8 mouse cellular contexts compared by ENCODE assay signal in the genomic region with DNA sequence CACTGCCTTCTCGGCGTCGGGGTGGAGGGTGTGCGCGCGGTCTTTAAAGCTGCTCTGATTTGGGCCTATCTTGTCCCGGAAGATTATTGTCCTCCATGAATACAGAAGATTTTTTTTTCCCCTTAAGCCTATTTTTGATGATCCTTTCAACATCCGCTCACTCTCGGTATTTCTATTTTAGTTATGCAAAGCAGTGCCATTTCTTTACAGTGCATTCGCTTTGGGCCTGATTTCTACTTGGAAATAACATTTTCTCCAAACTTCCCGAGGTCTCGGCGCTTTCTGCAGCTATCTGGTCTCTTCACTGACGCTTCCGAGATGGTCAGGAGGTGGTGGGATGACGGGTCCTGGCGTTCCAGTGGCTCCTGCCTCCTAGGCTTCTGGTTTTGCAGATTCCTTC. TPM values are rescaled to one million over a fixed set of nuclear protein-coding genes. Genes with fewer than 3 reads are reported as not detected.
A peak's percentile ranks its signal among the peaks of the same experiment; 100 is the strongest.
DNase-seq lines count a peak whose midpoint lies in the region; ATAC-seq lines count a peak whose summit lies in the region.

No protein-coding gene starts in this region.

- no peaks in the 10 kb centered on the region for H3K27me3 ChIP-seq in lung, embryonic 16.5 days (ENCODE audit: control insufficient read depth, insufficient read depth, low read depth, low read length)
- H3K27me3 ChIP-seq in embryonic facial prominence, embryonic 11.5 days (ENCODE audit: control insufficient read depth, insufficient read depth, low read length), result no peaks in the 10 kb centered on the region
- no peaks in the 10 kb centered on the region for H3K27me3 ChIP-seq in intestine, embryonic 16.5 days (replicated peaks; ENCODE audit: control insufficient read depth, insufficient read depth, low read length)
- no peaks in the 10 kb centered on the region for H3K27me3 ChIP-seq in neural tube, embryonic 14.5 days (ENCODE audit: control insufficient read depth, insufficient read depth, low read length)

- peaks cover 23% of the 10 kb centered on the region for H3K4me1 ChIP-seq in lung, embryonic 16.5 days (replicated peaks; ENCODE audit: control insufficient read depth, insufficient read depth, low read length)
- no peaks in the 10 kb centered on the region for H3K4me1 ChIP-seq in embryonic facial prominence, embryonic 11.5 days (ENCODE audit: control insufficient read depth, insufficient read depth, low read length)
- H3K4me1 ChIP-seq in intestine, embryonic 16.5 days (ENCODE audit: control insufficient read depth, insufficient read depth, low read length), result peaks cover 17% of the 10 kb centered on the region
- H3K4me1 ChIP-seq in neural tube, embryonic 14.5 days (ENCODE audit: control insufficient read depth, insufficient read depth, low read length), result peaks cover 17% of the 10 kb centered on the region

- WGBS in lung, embryonic 16.5 days, result under 1% methylated on average over 17 of the region's 17 CpGs
- WGBS in embryonic facial prominence, embryonic 11.5 days, result 1% methylated on average over 17 of the region's 17 CpGs
- under 1% methylated on average over 17 of the region's 17 CpGs for WGBS in intestine, embryonic 16.5 days
- 1% methylated on average over 17 of the region's 17 CpGs for WGBS in neural tube, embryonic 14.5 days

- H3K4me2 ChIP-seq in lung, embryonic 16.5 days (ENCODE audit: low read depth, low read length), result peak overlapping the region; percentile 88
- peak overlapping the region; percentile 88 for H3K4me2 ChIP-seq in embryonic facial prominence, embryonic 11.5 days (ENCODE audit: low read depth, low read length)
- peak overlapping the region; percentile 72 for H3K4me2 ChIP-seq in intestine, embryonic 16.5 days (ENCODE audit: low read depth, low read length)
- H3K4me2 ChIP-seq in neural tube, embryonic 14.5 days (ENCODE audit: low read depth, low read length), result peak overlapping the region; percentile 91

- peak overlapping the region; percentile 88 for H3K9ac ChIP-seq in lung, embryonic 16.5 days (ENCODE audit: low read length)
- peak overlapping the region; percentile 92 for H3K9ac ChIP-seq in embryonic facial prominence, embryonic 11.5 days (replicated peaks; ENCODE audit: low read length)
- peak overlapping the region; percentile 91 for H3K9ac ChIP-seq in intestine, embryonic 16.5 days (ENCODE audit: low read depth, low read length)
- H3K9ac ChIP-seq in neural tube, embryonic 14.5 days (replicated peaks; ENCODE audit: low read depth, low read length), result peak overlapping the region; percentile 76

- peaks cover 7% of the 10 kb centered on the region for H3K36me3 ChIP-seq in lung, embryonic 16.5 days (ENCODE audit: control insufficient read depth, insufficient read depth, low read length)
- peaks cover 3% of the 10 kb centered on the region for H3K36me3 ChIP-seq in embryonic facial prominence, embryonic 11.5 days (replicated peaks; ENCODE audit: control insufficient read depth, insufficient read depth, low read depth, low read length)
- H3K36me3 ChIP-seq in intestine, embryonic 16.5 days (ENCODE audit: control insufficient read depth, insufficient read depth, low read length), result peaks cover 4% of the 10 kb centered on the region; the same call in 1 of the 2 replicates
- no peaks in the 10 kb centered on the region for H3K36me3 ChIP-seq in neural tube, embryonic 14.5 days (ENCODE audit: control insufficient read depth, insufficient read depth, low read length)

- no peak for ATAC-seq in lung, embryonic 16.5 days (ENCODE audit: low read depth)
- ATAC-seq in embryonic facial prominence, embryonic 11.5 days (replicated peaks; ENCODE audit: insufficient number of reproducible peaks, low FRiP score, low TSS enrichment, low read depth), result no peak
- ATAC-seq in intestine, embryonic 16.5 days, result no peak
- no peak for ATAC-seq in neural tube, embryonic 14.5 days (ENCODE audit: low read depth)

- DNase-seq in lung, postnatal 36 days, result no peak
- DNase-seq in embryonic facial prominence, embryonic 11.5 days (ENCODE audit: low spot score), result peak; percentile 6
- no peak for DNase-seq in right cerebral cortex, postnatal 4 days
- no peak for DNase-seq in urinary bladder, postnatal 36 days (ENCODE audit: low spot score in 2 of 2)
- DNase-seq in gastrocnemius, postnatal 4 days (ENCODE audit: low spot score in 2 of 2), result no peak

- H3K9me3 ChIP-seq in lung, embryonic 16.5 days (ENCODE audit: control insufficient read depth, low read length), result peaks cover 2% of the 10 kb centered on the region; the same call in 1 of the 2 replicates
- H3K9me3 ChIP-seq in embryonic facial prominence, embryonic 11.5 days (replicated peaks; ENCODE audit: control insufficient read depth, low read length), result no peaks in the 10 kb centered on the region
- H3K9me3 ChIP-seq in intestine, embryonic 16.5 days (ENCODE audit: control insufficient read depth, low read length), result no peaks in the 10 kb centered on the region
- H3K9me3 ChIP-seq in neural tube, embryonic 14.5 days (ENCODE audit: control insufficient read depth, low read length), result no peaks in the 10 kb centered on the region

- peak overlapping the region; percentile 91 for H3K4me3 ChIP-seq in lung, embryonic 16.5 days (ENCODE audit: low read length)
- H3K4me3 ChIP-seq in embryonic facial prominence, embryonic 11.5 days (ENCODE audit: low read depth, low read length), result peak overlapping the region; percentile 87
- H3K4me3 ChIP-seq in intestine, embryonic 16.5 days (ENCODE audit: low read length), result peak overlapping the region; percentile 97
- H3K4me3 ChIP-seq in neural tube, embryonic 14.5 days (ENCODE audit: low read depth, low read length), result peak overlapping the region; percentile 80

- H3K27ac ChIP-seq in lung, embryonic 16.5 days (ENCODE audit: low read length), result peak overlapping the region; percentile 92
- H3K27ac ChIP-seq in embryonic facial prominence, embryonic 11.5 days (replicated peaks; ENCODE audit: low read depth, low read length), result peak overlapping the region; percentile 90
- H3K27ac ChIP-seq in intestine, embryonic 16.5 days (ENCODE audit: low read length), result peak overlapping the region; percentile 92
- H3K27ac ChIP-seq in neural tube, embryonic 14.5 days (ENCODE audit: low read depth, low read length), result peak overlapping the region; percentile 83

RNA-seq across cellular contexts. Expression of a gene that starts 0.7 kb away (rescaled TPM):
- 106 and 110 TPM in 2 replicates for polyA plus RNA-seq in lung, embryonic 16.5 days (2015; fragmentation: Nextera tagmentation; extraction: Ambion mirVana)
- 163 and 181 TPM in 2 replicates for polyA plus RNA-seq in embryonic facial prominence, embryonic 11.5 days (2014; fragmentation: Nextera tagmentation; extraction: Ambion mirVana)
- polyA plus RNA-seq in intestine, embryonic 16.5 days (2015; fragmentation: Nextera tagmentation; extraction: Ambion mirVana), result 90.2 and 93.8 TPM in 2 replicates
- 76.2 and 107 TPM in 2 replicates for polyA plus RNA-seq in neural tube, embryonic 14.5 days (2014; fragmentation: Nextera tagmentation; extraction: Ambion mirVana)
- total RNA-seq in gastrocnemius, postnatal 4 days (2021), result 10 to 100 TPM; 81.5 to 86.3 TPM
